Mouse (Mus musculus) MEL (cell line): ENCODE measurements at regions not wholly inside any gene's neighbourhood (a gene's known extent, or its start where the extent isn't known, plus 50 kb on each side); places are given as distances from the start of the nearest gene placed in this dataset.

Experiments
- CTCF ChIP-seq, 3 experiments: IDR thresholded peaks in 2 of 3; conservative IDR thresholded peaks in 1 of 3; 2 replicates each; pipeline ENCODE4 v1.5.1; 2011 to 2012; ENCODE audit warnings: low read length in 3 of 3, low read depth in 2 of 3, mild to moderate bottlenecking in 2 of 3, improper control_type of control experiment in 1 of 3, inconsistent platforms in 1 of 3, mixed read lengths in 1 of 3, moderate library complexity in 1 of 3; ENCODE audit not compliant: control insufficient read depth in 1 of 3, insufficient read depth in 1 of 3, poor library complexity in 1 of 3, severe bottlenecking in 1 of 3
- E2F4 ChIP-seq: IDR thresholded peaks from 2 replicates; pipeline ENCODE4 v1.6.1; 2011; ENCODE audit warnings: low read depth, low read length, improper control_type of control experiment, borderline replicate concordance
- EP300 ChIP-seq, 2 experiments: IDR thresholded peaks; 2 replicates each; pipeline ENCODE4 v1.6.1; 2011; ENCODE audit warnings: improper control_type of control experiment in 2 of 2, low read length in 2 of 2, low read depth in 1 of 2, mild to moderate bottlenecking in 1 of 2
- JUND ChIP-seq: IDR thresholded peaks from 2 replicates; pipeline ENCODE4 v1.6.1; 2011; ENCODE audit warnings: low read depth, mild to moderate bottlenecking, improper control_type of control experiment, low read length
- MEF2A ChIP-seq: IDR thresholded peaks from 2 replicates; pipeline ENCODE4 v1.6.1; 2014; ENCODE audit warnings: low read depth, mild to moderate bottlenecking, inconsistent platforms, low read length, improper control_type of control experiment; ENCODE audit not compliant: poor library complexity, insufficient replicate concordance, severe bottlenecking; ENCODE audit errors: extremely low read depth
- MYC ChIP-seq: IDR thresholded peaks from 2 replicates; pipeline ENCODE4 v1.6.1; 2011; ENCODE audit warnings: low read depth, mild to moderate bottlenecking, low read length, improper control_type of control experiment, moderate library complexity
- NELFE ChIP-seq: IDR thresholded peaks from 2 replicates; pipeline ENCODE4 v1.6.1; 2011; ENCODE audit warnings: low read depth, low read length, improper control_type of control experiment
- POLR2A ChIP-seq, 2 experiments: IDR thresholded peaks; 2 replicates each; pipeline ENCODE4 v1.6.1; 2011 to 2012; ENCODE audit warnings: low read length in 2 of 2, mild to moderate bottlenecking in 2 of 2, control low read depth in 1 of 2, improper control_type of control experiment in 1 of 2, low read depth in 1 of 2, moderate library complexity in 1 of 2; ENCODE audit not compliant: control insufficient read depth in 1 of 2, insufficient read depth in 1 of 2, poor library complexity in 1 of 2
- USF2 ChIP-seq, 2 experiments: IDR thresholded peaks; 2 replicates each; pipeline ENCODE4 v1.6.1; 2011 to 2012; ENCODE audit warnings: improper control_type of control experiment in 2 of 2, low read length in 2 of 2, borderline replicate concordance in 1 of 2, inconsistent platforms in 1 of 2, low read depth in 1 of 2, mild to moderate bottlenecking in 1 of 2; ENCODE audit not compliant: insufficient read depth in 1 of 2
- ZC3H11A ChIP-seq: IDR thresholded peaks from 2 replicates; pipeline ENCODE4 v1.6.1; 2012; ENCODE audit warnings: low read depth, mild to moderate bottlenecking, inconsistent platforms, low read length, improper control_type of control experiment

DNA sequence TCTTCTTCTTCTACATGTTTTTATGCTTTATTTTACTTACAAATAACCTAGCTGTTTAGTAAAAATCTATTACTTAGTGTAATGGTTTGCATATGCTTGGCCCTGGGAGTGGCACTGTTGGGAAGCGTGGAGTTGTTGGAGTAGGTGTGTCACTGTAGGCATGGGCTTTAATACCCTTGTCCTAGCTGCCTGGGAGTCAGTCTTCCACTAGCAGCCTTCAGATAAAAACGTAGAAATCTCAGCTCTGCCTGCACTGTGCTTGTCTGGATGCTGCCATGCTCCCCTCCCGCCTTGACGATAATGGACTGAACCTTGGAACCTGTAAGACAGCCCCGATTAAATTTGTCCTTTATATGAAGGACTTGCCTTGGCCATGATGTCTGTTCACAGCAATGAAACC lies 60.4 kb upstream of the Jade1 start:
- TF ChIP-seq EP300 (IDR thresholded peaks at IDR 0.05; ENCODE audit: low read depth in 1 of 2, low read length in 2 of 2) (no peak), E2F4 (no peak), MEF2A (no peak), JUND (no peak), USF2 (IDR thresholded peaks at IDR 0.05; ENCODE audit: borderline replicate concordance in 1 of 2, insufficient read depth in 1 of 2, low read depth in 1 of 2, low read length in 2 of 2) (no peak), CTCF (IDR thresholded peaks at IDR 0.05 in 2 of 3, conservative IDR thresholded peaks at IDR 0.05 in 1 of 3; ENCODE audit: control insufficient read depth in 1 of 3, insufficient read depth in 1 of 3, low read depth in 2 of 3, low read length in 3 of 3, poor library complexity in 1 of 3, severe bottlenecking in 1 of 3) (no peak), MYC (no peak), POLR2A (IDR thresholded peaks at IDR 0.05; ENCODE audit: control insufficient read depth in 1 of 2, insufficient read depth in 1 of 2, low read depth in 1 of 2, low read length in 2 of 2, poor library complexity in 1 of 2) (no peak), ZC3H11A (no peak), NELFE (no peak)
